Mouse (Mus musculus) MEL (cell line): ENCODE measurements around the gene Bhmt2. TPM values are rescaled to one million over a fixed set of nuclear protein-coding genes. Genes with fewer than 3 reads are reported as not detected.

Source experiments
- DNase-seq: peaks from one replicate; pipeline ENCODE4 v3.0.0; 2011; ENCODE audit warnings: low read depth, low spot score
- H3K27ac ChIP-seq: 2 replicates; pipeline ENCODE4 v1.5.1; 2012; ENCODE audit warnings: low read depth, mild to moderate bottlenecking, control low read depth, low read length, moderate library complexity; ENCODE audit not compliant: control insufficient read depth
- H3K27me3 ChIP-seq, 2 experiments: fragments of 150-350 bp in 1 of 2; sonication (generic) in 1 of 2; 2 replicates each; pipeline ENCODE4 v1.6.1; 2012; ENCODE audit warnings: low read length in 2 of 2, mild to moderate bottlenecking in 2 of 2, improper control_type of control experiment in 1 of 2, moderate library complexity in 1 of 2; ENCODE audit not compliant: insufficient read depth in 2 of 2, control insufficient read depth in 1 of 2
- H3K36me3 ChIP-seq, 2 experiments: 2 replicates each; pipeline ENCODE4 v1.6.1; 2012 to 2014; ENCODE audit warnings: low read length in 2 of 2, improper control_type of control experiment in 1 of 2, inconsistent platforms in 1 of 2, mild to moderate bottlenecking in 1 of 2; ENCODE audit not compliant: insufficient read depth in 2 of 2, control insufficient read depth in 1 of 2
- H3K4me1 ChIP-seq, 2 experiments: fragments of 150-350 bp in 1 of 2; sonication (generic) in 1 of 2; 2 replicates each; pipeline ENCODE4 v1.6.1; 2012; ENCODE audit warnings: low read length in 2 of 2, improper control_type of control experiment in 1 of 2, mild to moderate bottlenecking in 1 of 2; ENCODE audit not compliant: insufficient read depth in 2 of 2, control insufficient read depth in 1 of 2
- H3K4me3 ChIP-seq, 2 experiments: fragments of 150-350 bp in 1 of 2; sonication (generic) in 1 of 2; 2 replicates each; pipeline ENCODE4 v1.5.1; 2012; ENCODE audit warnings: low read depth in 2 of 2, low read length in 2 of 2, mild to moderate bottlenecking in 2 of 2, moderate library complexity in 2 of 2, control low read depth in 1 of 2, improper control_type of control experiment in 1 of 2; ENCODE audit not compliant: control insufficient read depth in 1 of 2, insufficient read depth in 1 of 2
- H3K79me2 ChIP-seq: 2 replicates; pipeline ENCODE4 v1.6.1; 2012; ENCODE audit warnings: mild to moderate bottlenecking, low read length, moderate library complexity; ENCODE audit not compliant: control insufficient read depth, poor library complexity, insufficient read depth
- H3K9ac ChIP-seq: 2 replicates; pipeline ENCODE4 v1.6.1; 2012; ENCODE audit warnings: low read depth, mild to moderate bottlenecking, control low read depth, low read length, moderate library complexity; ENCODE audit not compliant: control insufficient read depth, poor library complexity, severe bottlenecking
- H3K9me3 ChIP-seq: fragments of 150-350 bp; sonication (generic); replicated peaks from 2 replicates; pipeline ENCODE4 v1.6.1; 2012; ENCODE audit warnings: mild to moderate bottlenecking, low read length, improper control_type of control experiment, moderate library complexity; ENCODE audit not compliant: insufficient read depth
- CHD1 ChIP-seq: IDR thresholded peaks from 2 replicates; pipeline ENCODE4 v1.6.1; 2012; ENCODE audit warnings: low read depth, mild to moderate bottlenecking, inconsistent platforms, low read length, improper control_type of control experiment
- E2F4 ChIP-seq: IDR thresholded peaks from 2 replicates; pipeline ENCODE4 v1.6.1; 2011; ENCODE audit warnings: low read depth, low read length, improper control_type of control experiment, borderline replicate concordance
- HCFC1 ChIP-seq: IDR thresholded peaks from 2 replicates; pipeline ENCODE4 v1.6.1; 2012; ENCODE audit warnings: low read depth, mild to moderate bottlenecking, inconsistent platforms, low read length, improper control_type of control experiment, moderate library complexity
- JUND ChIP-seq: IDR thresholded peaks from 2 replicates; pipeline ENCODE4 v1.6.1; 2011; ENCODE audit warnings: low read depth, mild to moderate bottlenecking, improper control_type of control experiment, low read length
- MAFK ChIP-seq: IDR thresholded peaks from 2 replicates; pipeline ENCODE4 v1.6.1; 2011; ENCODE audit warnings: low read depth, mild to moderate bottlenecking, low read length, improper control_type of control experiment, borderline replicate concordance
- MXI1 ChIP-seq: IDR thresholded peaks from 2 replicates; pipeline ENCODE4 v1.6.1; 2011; ENCODE audit warnings: mild to moderate bottlenecking, low read depth, low read length, improper control_type of control experiment
- MYB ChIP-seq: IDR thresholded peaks from 2 replicates; pipeline ENCODE4 v1.6.1; 2011; ENCODE audit warnings: mild to moderate bottlenecking, low read depth, low read length, improper control_type of control experiment
- NELFE ChIP-seq: IDR thresholded peaks from 2 replicates; pipeline ENCODE4 v1.6.1; 2011; ENCODE audit warnings: low read depth, low read length, improper control_type of control experiment
- NRF1 ChIP-seq: IDR thresholded peaks from 2 replicates; pipeline ENCODE4 v1.6.1; 2014; ENCODE audit warnings: low read depth, mild to moderate bottlenecking, inconsistent platforms, low read length, improper control_type of control experiment, moderate library complexity; ENCODE audit not compliant: poor library complexity, insufficient read depth, severe bottlenecking
- POLR2AphosphoS5 ChIP-seq: IDR thresholded peaks from 2 replicates; pipeline ENCODE4 v1.6.1; 2012; ENCODE audit warnings: low read depth, borderline replicate concordance, mild to moderate bottlenecking, inconsistent platforms, low read length, moderate library complexity, mixed read lengths
- SIN3A ChIP-seq: IDR thresholded peaks from 2 replicates; pipeline ENCODE4 v1.6.1; 2012; ENCODE audit warnings: low read length, improper control_type of control experiment, inconsistent platforms
- TCF12 ChIP-seq: IDR thresholded peaks from 2 replicates; pipeline ENCODE4 v1.6.1; 2014; ENCODE audit warnings: low read depth, mild to moderate bottlenecking, inconsistent platforms, low read length, improper control_type of control experiment, moderate library complexity
- UBTF ChIP-seq: IDR thresholded peaks from 2 replicates; pipeline ENCODE4 v1.6.1; 2012; ENCODE audit warnings: low read depth, mild to moderate bottlenecking, inconsistent platforms, low read length, improper control_type of control experiment, moderate library complexity, borderline replicate concordance; ENCODE audit not compliant: insufficient read depth
- USF2 ChIP-seq, 2 experiments: IDR thresholded peaks; 2 replicates each; pipeline ENCODE4 v1.6.1; 2011 to 2012; ENCODE audit warnings: improper control_type of control experiment in 2 of 2, low read length in 2 of 2, borderline replicate concordance in 1 of 2, inconsistent platforms in 1 of 2, low read depth in 1 of 2, mild to moderate bottlenecking in 1 of 2; ENCODE audit not compliant: insufficient read depth in 1 of 2
- ZC3H11A ChIP-seq: IDR thresholded peaks from 2 replicates; pipeline ENCODE4 v1.6.1; 2012; ENCODE audit warnings: low read depth, mild to moderate bottlenecking, inconsistent platforms, low read length, improper control_type of control experiment
- ZMIZ1 ChIP-seq: IDR thresholded peaks from 2 replicates; pipeline ENCODE4 v1.6.1; 2012; ENCODE audit warnings: low read depth, mild to moderate bottlenecking, inconsistent platforms, low read length, improper control_type of control experiment, moderate library complexity
- polyA plus RNA-seq, 2 experiments: library from polyadenylated mRNA; stranded (reverse) in 1 of 2; unstranded in 1 of 2; fragments of >175 nt in 1 of 2; fragments of >200 nt in 1 of 2; gene quantifications; 2 replicates each; pipeline versions ENCODE4 v1.2.1 to v1.2.4; 2012; ENCODE audit warnings: low replicate concordance in 2 of 2, low read depth in 1 of 2; ENCODE audit not compliant: insufficient read length in 2 of 2, insufficient read depth in 1 of 2, missing spikeins in 1 of 2
- total RNA-seq: library from RNA; depleted of rRNA; stranded (reverse); fragments of 300-350 nt; gene quantifications from 2 replicates; pipeline ENCODE4 v1.2.3, GENCODE M21; 2012

Gene Bhmt2
- total and polyA plus RNA-seq, 3 experiments = not detected

DNA sequence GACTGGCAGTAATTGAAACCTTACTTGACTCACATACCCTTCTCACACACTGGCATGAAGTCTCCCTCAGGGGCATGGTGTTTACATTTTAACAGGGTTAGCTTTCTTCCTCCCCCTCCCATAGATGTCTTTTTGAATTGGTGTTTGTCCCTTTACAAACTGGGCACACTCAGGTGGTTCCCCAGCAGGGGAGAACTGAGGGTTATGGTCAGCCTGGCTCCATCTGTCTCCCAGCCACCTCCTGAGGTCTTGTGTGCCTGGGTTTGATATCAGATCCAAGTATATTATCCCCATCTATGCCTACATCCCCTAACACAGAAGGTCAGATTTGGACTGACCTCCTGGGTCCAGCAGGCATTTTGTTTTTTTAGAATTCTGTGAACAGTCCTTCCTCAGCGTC is 37.5 kb downstream of the Bhmt2 start:
- no peak overlapping the region for H3K27ac ChIP-seq
- H3K4me3 ChIP-seq = no peak overlapping the region
- no peak overlapping the region for H3K9ac ChIP-seq
- H3K4me1 ChIP-seq = no peaks in the 10 kb centered on the region
- H3K27me3 ChIP-seq = peaks cover 0 to 1% of the 10 kb centered on the region in 2 experiments; a peak in 1 of 4 replicates
- no peaks in the 10 kb centered on the region for H3K79me2 ChIP-seq
- no peaks in the 10 kb centered on the region for H3K9me3 ChIP-seq
- H3K36me3 ChIP-seq = no peaks in the 10 kb centered on the region
- TF ChIP-seq ZC3H11A (no peak), SIN3A (no peak), ZMIZ1 (no peak), MAFK (no peak), POLR2AphosphoS5 (no peak), JUND (no peak), NRF1 (no peak), CHD1 (no peak), E2F4 (no peak), NELFE (no peak), USF2 (IDR thresholded peaks at IDR 0.05; ENCODE audit: borderline replicate concordance in 1 of 2, insufficient read depth in 1 of 2, low read depth in 1 of 2, low read length in 2 of 2) (no peak), HCFC1 (no peak), UBTF (no peak)
- no peak for DNase-seq

GRCm38 (mm10) chr13:93632927-93633326 is 41.2 kb downstream of the Bhmt2 start:
- Histone ChIP-seq H3K79me2 (no peaks in the 10 kb centered on the region), H3K4me1 (no peaks in the 10 kb centered on the region), H3K9me3 (no peaks in the 10 kb centered on the region), H3K9ac (no peak overlapping the region), H3K4me3 (no peak overlapping the region), H3K36me3 (no peaks in the 10 kb centered on the region), H3K27ac (no peak overlapping the region), H3K27me3 (peaks cover 0 to 1% of the 10 kb centered on the region in 2 experiments; a peak in 1 of 4 replicates)
- DNase-seq = no peak
- TF ChIP-seq MYB = no peak
- TF ChIP-seq USF2 (IDR thresholded peaks at IDR 0.05; ENCODE audit: borderline replicate concordance in 1 of 2, insufficient read depth in 1 of 2, low read depth in 1 of 2, low read length in 2 of 2) = no peak
- TF ChIP-seq MXI1 = no peak
- no peak for TF ChIP-seq TCF12
- no peak for TF ChIP-seq POLR2AphosphoS5
